Mouse (Mus musculus) heart, adult 18-20 months (tissue): ENCODE data around the gene Pappa2. TPM values are rescaled to one million over a fixed set of nuclear protein-coding genes. Genes with fewer than 3 reads are reported as not detected.
A peak's percentile ranks its signal among the peaks of the same experiment; 100 is the strongest.

Experiments
- DNase-seq, 2 experiments: peaks; one replicate each; pipeline ENCODE4 v3.0.0; 2021 to 2022; ENCODE audit warnings: mixed read lengths in 1 of 2
- total RNA-seq, 2 experiments: library from RNA; stranded (reverse); gene quantifications; 2 replicates each; pipeline ENCODE4 v1.2.3; 2021

Gene Pappa2
- total RNA-seq, 2 experiments from 2014 or later, result 0.20 to 0.21 TPM

DNA sequence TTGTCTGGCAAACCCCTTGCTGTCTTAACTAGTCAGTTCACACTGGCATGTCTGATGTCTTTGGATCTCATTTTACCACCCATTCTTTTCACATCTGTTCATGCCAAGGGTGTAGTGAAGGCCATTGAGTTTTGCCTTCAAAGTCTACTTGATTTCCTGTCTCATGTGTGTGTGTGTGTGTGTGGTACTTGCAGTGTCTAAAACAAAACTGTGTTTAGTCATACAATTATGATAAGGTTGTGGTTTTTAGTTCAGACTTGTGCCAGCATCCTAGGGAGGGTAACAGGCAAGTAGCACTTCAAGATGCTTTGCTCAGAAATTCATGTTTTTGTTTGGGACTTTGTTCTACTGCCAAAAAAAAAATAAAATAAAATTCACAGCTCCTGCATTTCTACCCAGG is 216.1 kb downstream of the Pappa2 start:
- DNase-seq, result no peak

DNA sequence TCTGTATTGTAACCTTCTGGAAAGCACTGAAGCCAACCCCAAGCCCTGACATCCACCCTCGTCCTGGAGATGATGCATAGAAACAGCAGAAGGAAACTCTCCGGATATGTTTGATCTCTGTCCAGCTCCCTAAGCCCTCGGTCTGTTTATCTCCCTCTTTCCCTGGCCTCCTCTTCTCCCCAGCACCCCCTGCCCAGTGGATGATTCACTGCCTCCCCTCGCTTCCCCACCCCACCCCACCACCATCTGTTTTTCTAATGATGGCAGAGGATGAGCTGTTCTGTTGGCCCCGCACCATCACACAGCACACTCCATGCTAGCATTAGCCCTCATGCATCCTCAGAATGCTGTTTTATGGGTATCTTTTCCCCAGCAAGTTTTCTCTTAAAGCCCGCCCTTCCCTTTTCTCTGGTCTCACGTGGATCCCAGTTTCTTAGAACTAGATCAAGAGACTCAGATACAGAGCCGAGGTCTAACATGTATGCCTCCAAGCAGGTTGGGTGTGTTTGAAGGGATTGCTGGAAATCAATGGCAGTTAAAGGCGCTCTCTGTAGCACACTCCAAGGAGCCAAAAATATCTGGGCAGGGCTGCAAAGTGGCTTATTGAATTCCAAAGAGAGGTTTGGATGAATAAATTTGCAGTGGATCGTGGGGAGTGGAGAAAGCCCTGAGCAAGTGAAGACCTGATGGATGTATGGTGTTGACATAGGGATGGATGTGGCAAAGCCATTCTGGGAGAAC is 231.8 kb downstream of the Pappa2 start:
- DNase-seq, result no peak

DNA sequence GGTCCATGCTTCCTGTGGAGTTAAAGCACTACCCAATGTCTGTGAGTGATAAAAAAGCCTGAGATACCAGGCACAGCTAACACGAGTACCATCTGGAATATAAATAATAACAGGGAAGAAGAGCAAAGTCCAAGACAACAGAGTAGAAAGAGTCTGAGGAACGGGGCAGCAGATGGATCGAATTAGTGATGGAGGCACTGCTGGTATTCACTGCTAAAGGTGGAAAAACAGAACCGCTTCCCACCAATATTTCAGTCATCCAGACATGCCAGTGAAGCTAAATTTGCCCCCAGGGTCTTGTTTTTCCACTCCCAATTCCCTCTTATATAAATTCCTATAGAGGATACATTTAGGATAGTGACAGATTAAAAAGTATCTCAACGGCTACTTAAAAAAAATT is 238.8 kb downstream of the Pappa2 start:
- DNase-seq, result no peak

DNA sequence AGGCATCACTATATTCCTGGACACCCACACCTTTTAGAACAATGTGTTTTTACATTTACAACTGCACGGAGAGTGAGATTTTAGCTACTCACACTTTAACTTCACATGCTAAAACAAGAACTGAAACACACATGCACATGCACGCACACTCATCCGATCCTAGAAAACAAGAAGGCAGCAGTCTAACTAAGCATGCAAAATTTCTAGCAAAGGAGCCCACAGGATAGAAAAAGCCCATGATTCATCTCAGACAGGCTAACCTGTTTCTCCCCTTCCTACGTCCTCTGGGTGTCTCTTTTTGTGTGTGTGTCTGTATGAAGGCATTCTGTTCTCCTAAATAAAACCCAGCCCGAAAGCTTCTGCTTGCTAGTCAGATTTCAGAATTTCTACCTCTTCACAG is 239.3 kb downstream of the Pappa2 start:
- DNase-seq, result no peak

DNA sequence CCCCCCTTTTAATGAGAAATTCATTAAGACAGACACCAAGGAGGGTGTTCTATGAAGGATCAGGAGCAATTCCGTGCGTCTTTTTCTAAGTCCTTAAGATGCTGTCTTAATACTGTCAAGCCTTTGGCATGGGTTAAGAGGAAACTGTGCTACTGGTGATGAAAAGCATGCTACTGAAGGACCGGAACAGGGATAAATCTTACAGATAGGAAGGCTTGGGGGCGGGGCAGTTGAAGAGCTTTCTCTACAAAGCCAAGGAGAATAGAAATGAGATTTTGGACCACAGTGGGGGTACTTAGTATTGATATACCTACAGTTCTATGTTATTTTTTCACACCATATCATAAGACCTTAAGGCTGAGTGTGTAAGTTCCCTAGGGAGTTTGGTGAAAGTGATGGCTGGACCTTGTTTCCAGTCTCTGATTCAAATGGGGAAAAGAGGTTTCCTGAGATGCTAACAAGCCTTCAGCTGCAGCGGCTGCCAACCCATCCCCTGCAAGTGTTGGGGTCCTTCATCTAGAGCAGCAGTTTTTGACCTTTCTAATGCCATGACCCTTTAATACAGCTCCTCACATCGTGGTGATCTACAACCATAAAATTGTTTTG is 240.0 kb downstream of the Pappa2 start:
- no peak for DNase-seq

DNA sequence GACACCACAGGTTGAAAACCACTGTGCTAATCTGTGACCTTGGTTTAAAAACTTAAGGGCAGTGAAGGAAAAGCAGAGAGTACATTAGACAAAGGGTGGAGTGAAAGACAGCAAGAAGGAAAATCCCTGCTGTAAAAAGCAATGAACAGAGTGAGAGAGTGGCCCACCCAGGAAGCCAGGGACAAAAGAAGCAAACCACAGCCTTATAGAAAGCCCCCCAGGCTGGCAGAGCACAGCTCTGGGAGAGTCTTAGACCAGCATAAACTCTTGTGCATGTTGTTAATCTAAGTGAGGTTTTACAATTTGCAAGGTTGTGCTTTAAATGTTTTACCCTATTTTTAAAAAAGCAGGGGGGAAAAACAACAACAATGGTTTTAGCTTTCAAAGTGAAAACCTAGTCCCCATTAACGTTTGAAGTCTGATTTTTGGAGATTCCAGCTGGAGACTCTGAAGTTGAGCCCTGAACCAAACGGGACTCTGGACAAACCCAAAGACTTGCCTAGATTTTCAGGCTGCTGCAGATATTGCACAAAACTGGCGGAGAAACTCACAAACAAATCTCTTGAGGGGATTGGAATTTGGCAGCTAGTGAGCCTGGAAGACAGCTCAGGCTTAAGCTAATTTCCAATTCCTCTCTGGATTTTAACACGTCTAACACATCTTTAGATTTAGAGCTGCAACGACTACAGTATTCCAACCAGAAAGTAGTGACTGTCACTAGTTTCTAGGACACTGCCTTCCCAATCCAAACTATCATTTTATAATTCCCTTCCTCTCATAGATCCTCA is 241.0 kb downstream of the Pappa2 start:
- peak; percentile 61 to 72 for DNase-seq

DNA sequence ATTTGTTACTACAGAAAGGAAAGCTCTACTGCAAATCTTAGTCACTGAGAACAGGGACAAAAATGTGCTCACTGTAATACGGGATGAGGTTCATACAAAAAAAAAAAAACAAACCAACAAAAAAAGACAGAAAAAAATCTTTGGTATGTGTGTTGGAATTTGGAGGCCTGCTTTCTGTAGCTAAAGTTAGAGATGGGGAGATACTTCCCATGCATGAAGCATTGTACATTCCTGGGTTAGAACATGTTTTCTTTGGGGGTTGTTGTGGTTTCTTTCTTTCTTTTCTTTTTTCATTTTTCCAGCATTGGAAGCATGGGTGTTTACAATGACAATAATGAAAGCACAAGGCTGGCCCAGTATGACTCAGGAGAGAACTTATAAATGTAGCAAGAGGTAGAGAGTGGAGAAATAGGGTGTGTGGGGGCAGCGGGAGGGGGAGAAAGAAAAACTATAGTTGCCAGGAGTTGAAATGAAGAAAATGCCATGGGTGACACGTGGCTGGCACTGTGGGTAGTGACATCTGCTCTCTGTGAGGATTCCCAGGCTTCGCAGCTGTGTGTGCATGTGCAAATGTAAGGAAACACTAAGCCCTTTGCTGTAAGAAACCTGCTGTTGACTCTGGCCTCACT is 247.3 kb downstream of the Pappa2 start:
- DNase-seq, result no peak

DNA sequence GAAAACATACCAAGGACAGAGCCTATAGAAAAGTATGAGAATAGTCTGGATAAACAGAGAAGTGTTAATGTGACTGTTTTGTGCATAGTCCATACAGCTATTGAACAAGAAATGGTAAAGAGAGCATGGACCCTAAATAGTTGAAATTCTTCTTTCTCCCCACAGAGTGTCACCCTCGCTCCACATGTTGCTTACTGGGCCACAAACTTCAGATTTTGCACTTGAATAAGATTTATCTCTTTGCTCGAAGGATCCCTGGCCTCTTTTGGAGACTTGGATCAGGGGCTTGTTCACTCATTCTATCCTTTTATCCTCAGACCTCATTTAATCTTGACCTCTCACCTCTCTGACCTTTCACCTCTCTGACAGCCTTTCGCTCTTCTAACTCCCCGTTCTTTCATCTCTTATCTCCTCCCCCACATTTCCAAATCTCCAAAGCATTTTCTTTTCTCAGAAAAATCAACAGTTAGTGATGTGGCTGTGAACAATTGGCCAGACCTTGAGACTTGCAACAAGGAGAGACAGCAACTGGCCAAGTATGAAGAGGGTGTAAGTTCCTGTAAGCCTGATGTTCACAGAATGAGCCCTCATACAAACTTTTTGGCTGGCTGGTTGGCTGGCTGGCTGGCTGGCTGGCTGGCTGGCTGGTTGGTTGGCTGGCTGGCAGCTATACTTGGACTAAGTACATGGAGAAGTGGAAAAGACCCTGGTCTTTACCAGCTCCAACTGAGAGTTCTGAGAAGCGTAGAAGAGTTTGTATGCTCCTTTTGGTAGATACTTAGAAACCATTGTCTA is 266.8 kb downstream of the Pappa2 start:
- peak; percentile 11 to 32 for DNase-seq

DNA sequence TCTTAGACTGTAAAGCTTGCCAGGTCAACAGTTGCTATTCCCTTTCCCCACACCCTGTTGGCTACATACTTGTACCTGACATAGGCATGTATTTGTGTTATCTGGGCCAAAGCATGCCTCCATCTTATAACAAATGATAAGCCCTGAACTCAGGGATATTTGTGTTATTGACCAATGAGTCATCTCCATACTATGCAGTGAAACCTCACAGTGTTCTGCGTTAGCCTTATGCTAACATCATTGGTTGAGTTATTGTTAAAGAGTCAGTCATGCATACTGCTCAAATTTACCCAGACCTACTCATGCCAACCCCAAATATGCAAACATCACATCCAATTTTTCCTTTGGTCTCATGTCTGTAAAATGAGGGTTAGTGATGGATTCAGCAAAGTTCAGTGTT is 279.0 kb downstream of the Pappa2 start:
- DNase-seq, result no peak

DNA sequence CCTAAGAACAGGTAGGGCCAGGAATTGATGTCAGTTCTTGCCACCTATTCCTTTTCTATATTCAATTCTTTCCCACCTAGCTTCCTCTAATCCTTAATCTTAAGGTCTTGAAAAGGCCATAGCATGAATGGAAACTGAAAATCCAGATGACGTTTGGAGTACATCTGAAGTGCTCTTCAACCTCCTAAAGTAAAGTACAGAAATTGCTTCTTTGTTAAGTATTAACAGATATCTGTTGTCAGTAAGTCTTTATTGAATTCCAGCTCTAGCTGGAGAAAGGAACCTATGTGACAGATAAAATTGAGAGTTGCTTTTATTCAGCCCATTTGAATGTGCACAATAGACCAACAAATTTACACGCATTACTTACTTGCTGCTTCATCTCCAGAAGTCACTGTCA is 280.1 kb downstream of the Pappa2 start:
- no peak for DNase-seq

DNA sequence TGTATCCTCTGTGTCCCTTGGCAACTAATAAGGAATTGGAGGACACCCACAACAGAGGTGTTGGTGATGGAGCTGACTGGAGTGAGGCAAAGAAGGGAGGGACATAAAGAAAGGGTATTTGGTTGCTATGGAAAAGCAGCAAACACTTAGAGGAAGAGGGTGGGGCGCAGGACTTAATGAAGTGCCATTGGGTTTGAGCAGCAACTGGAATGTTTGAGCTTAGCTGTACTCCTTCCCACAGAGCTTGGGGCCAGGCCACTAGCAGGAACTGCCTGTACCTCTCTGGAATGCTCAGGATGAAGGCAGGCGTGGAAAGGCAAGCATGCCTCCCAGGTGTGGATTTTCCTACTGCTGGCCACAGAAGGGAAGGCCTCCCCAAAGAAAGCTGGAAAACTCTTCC is 281.0 kb downstream of the Pappa2 start:
- no peak for DNase-seq

DNA sequence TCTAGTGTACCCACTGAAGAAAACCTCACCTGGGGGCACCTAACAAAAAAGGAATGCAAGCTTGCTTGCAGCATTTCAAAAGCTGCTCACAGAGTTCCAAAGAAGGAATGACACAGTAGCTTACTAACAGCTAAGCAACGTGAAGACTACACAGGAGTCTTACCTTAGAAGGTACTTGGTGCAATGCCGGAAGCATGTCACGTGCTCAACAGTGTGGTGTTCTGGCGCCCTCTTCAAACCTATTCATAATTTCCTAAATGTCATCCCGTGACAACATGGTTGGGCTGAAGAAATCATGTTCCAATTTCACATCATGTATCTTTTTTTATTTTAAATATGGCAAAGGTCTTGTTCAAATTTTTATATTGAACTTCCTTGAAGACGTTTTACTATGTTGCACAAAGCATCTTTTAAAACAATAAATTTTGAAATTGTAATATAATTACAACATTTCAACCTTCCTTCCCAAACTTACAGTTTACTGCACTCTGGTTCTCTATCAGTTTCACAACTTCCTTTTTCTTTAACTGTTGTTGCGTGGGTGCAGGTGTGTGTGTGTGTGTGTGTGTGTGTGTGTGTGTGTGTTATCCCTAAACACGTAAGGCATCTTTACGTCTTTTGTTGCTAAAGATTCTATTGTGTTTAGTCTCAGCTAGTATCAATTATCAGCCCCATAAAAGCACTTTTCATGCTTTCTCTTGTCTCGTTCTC is 282.3 kb downstream of the Pappa2 start:
- DNase-seq, result no peak

DNA sequence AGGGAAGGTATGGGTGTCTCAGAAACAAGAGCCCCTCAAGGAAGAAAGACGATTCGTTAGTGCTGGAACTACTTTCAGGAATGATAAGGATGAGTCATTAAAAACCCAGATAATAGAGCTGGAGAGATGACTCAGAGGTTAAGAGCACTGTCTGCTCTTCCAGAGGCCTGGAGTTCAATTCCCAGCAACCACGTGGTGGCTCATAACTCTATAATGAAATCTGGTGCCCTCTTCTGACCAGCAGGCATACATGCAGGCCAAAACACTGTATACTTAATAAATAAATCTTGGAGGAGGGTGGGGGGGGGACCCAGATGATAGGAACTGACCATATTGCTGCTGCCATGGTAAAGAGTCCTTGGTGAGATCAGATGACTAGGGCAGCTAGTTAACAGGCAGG is 282.9 kb downstream of the Pappa2 start:
- no peak for DNase-seq

DNA sequence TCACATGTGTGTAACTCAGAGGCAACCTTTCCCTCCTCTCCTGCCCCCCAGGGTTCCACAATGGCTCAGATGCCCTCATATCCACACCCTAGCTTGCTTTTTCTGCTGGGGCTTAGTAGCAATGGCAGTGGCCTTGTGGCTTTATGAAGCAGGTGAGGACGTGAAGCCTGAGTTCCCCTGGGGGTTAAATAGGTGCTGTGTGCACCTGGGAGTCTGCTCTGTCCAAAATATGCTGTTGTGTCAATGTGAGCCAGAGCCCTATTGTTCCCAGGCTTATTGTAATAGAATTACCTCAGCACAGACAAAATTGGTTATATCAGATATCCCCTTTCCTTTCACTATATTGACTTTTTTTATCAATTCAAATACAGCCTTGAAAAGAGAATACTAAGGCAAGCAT is 292.6 kb downstream of the Pappa2 start:
- DNase-seq, result no peak

DNA sequence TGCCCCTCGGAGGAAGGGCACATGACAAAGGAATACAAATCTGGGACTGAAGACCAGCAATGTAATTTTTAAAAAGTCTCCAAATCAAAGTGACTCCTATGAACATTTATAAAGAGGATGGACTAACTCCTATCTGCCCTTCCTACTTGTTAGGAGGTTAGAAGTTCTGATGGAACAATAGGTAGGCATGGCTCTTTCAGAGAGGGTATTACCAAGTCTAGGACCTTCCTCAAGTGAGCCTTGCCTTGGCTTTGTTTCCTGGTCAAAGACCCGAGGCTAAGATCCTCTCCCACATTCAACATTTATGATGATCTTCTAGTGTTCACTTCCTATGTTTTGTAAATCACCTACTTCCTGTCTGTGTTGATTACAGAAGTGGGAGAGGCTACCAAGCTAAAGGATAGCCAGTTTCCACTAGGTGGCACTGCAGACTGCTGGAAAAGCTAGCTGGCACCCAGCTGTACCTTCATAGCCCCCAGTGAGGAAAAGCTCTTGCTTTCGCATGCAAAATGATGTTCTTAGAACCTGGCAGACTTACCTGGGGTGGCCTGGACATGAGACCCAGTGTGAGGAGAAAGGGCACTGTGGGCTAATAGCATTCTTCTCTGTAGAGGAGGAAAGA is 310.2 kb downstream of the Pappa2 start:
- DNase-seq, result peak; percentile 37 to 70

DNA sequence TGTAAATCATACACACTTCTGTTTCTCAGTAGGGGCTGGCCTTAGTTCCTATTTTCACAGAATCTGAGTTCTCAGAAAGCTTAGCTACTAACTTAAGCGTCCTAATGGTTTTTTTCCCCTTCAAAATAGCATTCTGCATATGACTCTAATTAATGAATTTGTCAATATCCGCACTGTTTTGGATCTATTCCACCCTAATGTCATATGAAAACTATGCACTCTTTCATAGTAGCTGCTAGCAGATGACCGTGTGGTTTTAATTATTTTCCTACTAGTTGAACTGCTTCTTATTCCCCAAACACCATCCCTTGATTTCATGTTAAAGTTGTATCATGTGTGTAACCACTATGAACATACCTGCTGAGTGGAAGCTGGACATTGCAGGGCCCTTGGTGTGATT is 314.3 kb downstream of the Pappa2 start:
- no peak for DNase-seq
